Mouse (Mus musculus): ENCODE results near the gene Nhlrc1. TPM values are rescaled to one million over a fixed set of nuclear protein-coding genes. Genes with fewer than 3 reads are reported as not detected.

Gene Nhlrc1
- polyA plus RNA-seq, 1 experiment from 2014 or later, result 3.5 TPM

GRCm38 (mm10) chr13:47042024-47042633, 27.5 kb upstream of the Nhlrc1 start:
- H3K9ac ChIP-seq, result no peak overlapping the region
- no peak for ATAC-seq

GRCm38 (mm10) chr13:47040061-47040460, 25.4 kb upstream of the Nhlrc1 start:
- WGBS, result 86% methylated on average over 5 of the region's 5 CpGs
- Histone ChIP-seq H3K9ac (no peak overlapping the region), H3K36me3 (no peaks in the 10 kb centered on the region), H3K4me3 (replicated peaks) (no peak overlapping the region), H3K4me1 (replicated peaks) (peaks cover 8% of the 10 kb centered on the region; the same call in 1 of the 2 replicates), H3K9me3 (no peaks in the 10 kb centered on the region), H3K4me2 (replicated peaks) (no peak overlapping the region), H3K27me3 (replicated peaks) (no peaks in the 10 kb centered on the region), H3K27ac (no peak overlapping the region)
- ATAC-seq, result no peak

More at GRCm38 (mm10) chr13:47042024-47042633, 27.5 kb upstream of the Nhlrc1 start:
- WGBS, result 36% methylated on average over 8 of the region's 8 CpGs
- Histone ChIP-seq H3K27me3 (replicated peaks) (no peaks in the 10 kb centered on the region), H3K27ac (no peak overlapping the region), H3K4me3 (replicated peaks) (peak overlapping the region; percentile 90), H3K9me3 (no peaks in the 10 kb centered on the region), H3K4me2 (replicated peaks) (peak overlapping the region; percentile 56), H3K4me1 (replicated peaks) (peaks cover 8% of the 10 kb centered on the region; the same call in 1 of the 2 replicates), H3K36me3 (no peaks in the 10 kb centered on the region)

GRCm38 (mm10) chr13:47037946-47038345, 23.3 kb upstream of the Nhlrc1 start:
- Histone ChIP-seq H3K4me1 (replicated peaks) (no peaks in the 10 kb centered on the region), H3K36me3 (no peaks in the 10 kb centered on the region), H3K9ac (no peak overlapping the region), H3K27me3 (replicated peaks) (no peaks in the 10 kb centered on the region), H3K9me3 (no peaks in the 10 kb centered on the region), H3K4me2 (replicated peaks) (no peak overlapping the region), H3K4me3 (replicated peaks) (no peak overlapping the region), H3K27ac (no peak overlapping the region)
- no peak for ATAC-seq
- 87% methylated on average over 6 of the region's 6 CpGs for WGBS

- no peaks in the 10 kb centered on the region for H3K27me3 ChIP-seq (replicated peaks)
- 88% methylated on average over 4 of the region's 4 CpGs for WGBS
- no peak overlapping the region for H3K27ac ChIP-seq
- H3K9me3 ChIP-seq, result no peaks in the 10 kb centered on the region
- no peak overlapping the region for H3K9ac ChIP-seq
- no peaks in the 10 kb centered on the region for H3K36me3 ChIP-seq
- H3K4me2 ChIP-seq (replicated peaks), result no peak overlapping the region
- no peaks in the 10 kb centered on the region for H3K4me1 ChIP-seq (replicated peaks)
- no peak overlapping the region for H3K4me3 ChIP-seq (replicated peaks)
- no peak for ATAC-seq
Measured at GRCm38 (mm10) chr13:47033602-47034001, 19.0 kb upstream of the Nhlrc1 start.

- Histone ChIP-seq H3K9ac (no peak overlapping the region), H3K27ac (no peak overlapping the region), H3K36me3 (no peaks in the 10 kb centered on the region), H3K27me3 (replicated peaks) (no peaks in the 10 kb centered on the region), H3K4me1 (replicated peaks) (no peaks in the 10 kb centered on the region), H3K9me3 (no peaks in the 10 kb centered on the region), H3K4me3 (replicated peaks) (no peak overlapping the region), H3K4me2 (replicated peaks) (no peak overlapping the region)
- WGBS, result 86% methylated on average over 17 of the region's 17 CpGs
- no peak for ATAC-seq
Measured at GRCm38 (mm10) chr13:47030376-47031107, 15.9 kb upstream of the Nhlrc1 start.

- H3K27ac ChIP-seq, result no peak overlapping the region
- H3K9ac ChIP-seq, result no peak overlapping the region
- H3K27me3 ChIP-seq (replicated peaks), result no peaks in the 10 kb centered on the region
- H3K4me1 ChIP-seq (replicated peaks), result no peaks in the 10 kb centered on the region
- H3K4me2 ChIP-seq (replicated peaks), result no peak overlapping the region
- WGBS, result 69% methylated on average over 7 of the region's 7 CpGs
- H3K9me3 ChIP-seq, result no peaks in the 10 kb centered on the region
- ATAC-seq, result no peak
- no peaks in the 10 kb centered on the region for H3K36me3 ChIP-seq
- no peak overlapping the region for H3K4me3 ChIP-seq (replicated peaks)
Measured at GRCm38 (mm10) chr13:47020798-47021197, 6.1 kb upstream of the Nhlrc1 start.

- Histone ChIP-seq H3K9me3 (no peaks in the 10 kb centered on the region), H3K27ac (no peak overlapping the region), H3K4me3 (replicated peaks) (no peak overlapping the region), H3K4me1 (replicated peaks) (peaks cover 1% of the 10 kb centered on the region; the same call in 1 of the 2 replicates), H3K36me3 (no peaks in the 10 kb centered on the region), H3K4me2 (replicated peaks) (no peak overlapping the region), H3K9ac (no peak overlapping the region), H3K27me3 (replicated peaks) (no peaks in the 10 kb centered on the region)
- 77% methylated on average over 7 of the region's 7 CpGs for WGBS
- no peak for ATAC-seq
Measured at GRCm38 (mm10) chr13:47019774-47020173, 5.1 kb upstream of the Nhlrc1 start.

- peak; percentile 66 for ATAC-seq
- H3K4me2 ChIP-seq (replicated peaks), result no peak overlapping the region
- no peak overlapping the region for H3K4me3 ChIP-seq (replicated peaks)
- H3K27me3 ChIP-seq (replicated peaks), result no peaks in the 10 kb centered on the region
- H3K9ac ChIP-seq, result no peak overlapping the region
- peaks cover 11% of the 10 kb centered on the region for H3K4me1 ChIP-seq (replicated peaks)
- no peaks in the 10 kb centered on the region for H3K9me3 ChIP-seq
- 32% methylated on average over 5 of the region's 5 CpGs for WGBS
- no peak overlapping the region for H3K27ac ChIP-seq
- no peaks in the 10 kb centered on the region for H3K36me3 ChIP-seq
Measured at GRCm38 (mm10) chr13:47017259-47017658, 2.6 kb upstream of the Nhlrc1 start.

- Histone ChIP-seq H3K27ac (no peak overlapping the region), H3K4me2 (replicated peaks) (peak overlapping the region; percentile 99), H3K9ac (0 out of 2 replicates have a peak overlapping the region, but pooled peaks have one; percentile 62), H3K4me3 (replicated peaks) (no peak overlapping the region; the same call in 1 of the 2 replicates), H3K4me1 (replicated peaks) (peaks cover 11% of the 10 kb centered on the region), H3K36me3 (no peaks in the 10 kb centered on the region), H3K9me3 (no peaks in the 10 kb centered on the region), H3K27me3 (replicated peaks) (no peaks in the 10 kb centered on the region)
- 83% methylated on average over 5 of the region's 5 CpGs for WGBS
- ATAC-seq, result no peak
Measured at GRCm38 (mm10) chr13:47015195-47015501, 498 bp upstream of the Nhlrc1 start.

- WGBS, result 60% methylated on average over 10 of the region's 10 CpGs
Measured at GRCm38 (mm10) chr13:47013740-47014139, 910 bp downstream of the Nhlrc1 start.

GRCm38 (mm10) chr13:47001590-47001989, 13.1 kb downstream of the Nhlrc1 start:
- no peaks in the 10 kb centered on the region for H3K36me3 ChIP-seq
- no peak for ATAC-seq
- H3K27ac ChIP-seq, result no peak overlapping the region
- no peaks in the 10 kb centered on the region for H3K4me1 ChIP-seq (replicated peaks)
- WGBS, result 78% methylated on average over 4 of the region's 4 CpGs
- H3K27me3 ChIP-seq (replicated peaks), result no peaks in the 10 kb centered on the region
- no peak overlapping the region for H3K4me2 ChIP-seq (replicated peaks)
- H3K9me3 ChIP-seq, result no peaks in the 10 kb centered on the region
- no peak overlapping the region for H3K9ac ChIP-seq
- no peak overlapping the region for H3K4me3 ChIP-seq (replicated peaks)

More at GRCm38 (mm10) chr13:47013740-47014139, 910 bp downstream of the Nhlrc1 start:
- ATAC-seq, result 0 out of 2 replicates have a peak, but pooled peaks have one; percentile 14
- Histone ChIP-seq H3K9me3 (no peaks in the 10 kb centered on the region), H3K9ac (no peak overlapping the region), H3K4me2 (replicated peaks) (peak overlapping the region; percentile 99), H3K4me3 (replicated peaks) (0 out of 2 replicates have a peak overlapping the region, but pooled peaks have one; percentile 62), H3K4me1 (replicated peaks) (peaks cover 11% of the 10 kb centered on the region), H3K27ac (no peak overlapping the region), H3K36me3 (no peaks in the 10 kb centered on the region), H3K27me3 (replicated peaks) (no peaks in the 10 kb centered on the region)

- WGBS, result 51% methylated on average over 5 of the region's 5 CpGs
- no peaks in the 10 kb centered on the region for H3K36me3 ChIP-seq
Measured at GRCm38 (mm10) chr13:46999498-46999897, 15.2 kb downstream of the Nhlrc1 start.

GRCm38 (mm10) chr13:46997355-46997754, 17.3 kb downstream of the Nhlrc1 start:
- Histone ChIP-seq H3K9ac (no peak overlapping the region), H3K4me1 (replicated peaks) (no peaks in the 10 kb centered on the region), H3K36me3 (no peaks in the 10 kb centered on the region), H3K27me3 (replicated peaks) (no peaks in the 10 kb centered on the region), H3K4me2 (replicated peaks) (no peak overlapping the region), H3K27ac (no peak overlapping the region), H3K9me3 (no peaks in the 10 kb centered on the region), H3K4me3 (replicated peaks) (no peak overlapping the region)
- no peak for ATAC-seq
- WGBS, result 84% methylated on average over 4 of the region's 4 CpGs

More at GRCm38 (mm10) chr13:46999498-46999897, 15.2 kb downstream of the Nhlrc1 start:
- H3K9me3 ChIP-seq, result no peaks in the 10 kb centered on the region
- no peaks in the 10 kb centered on the region for H3K4me1 ChIP-seq (replicated peaks)
- no peak overlapping the region for H3K4me3 ChIP-seq (replicated peaks)
- no peaks in the 10 kb centered on the region for H3K27me3 ChIP-seq (replicated peaks)
- H3K9ac ChIP-seq, result no peak overlapping the region
- ATAC-seq, result no peak
- H3K4me2 ChIP-seq (replicated peaks), result no peak overlapping the region
- H3K27ac ChIP-seq, result no peak overlapping the region

All from intestine, embryonic 15.5 days (tissue).